Mouse (Mus musculus) midbrain, embryonic 16.5 days (tissue): ENCODE data around the gene Timm8a1. TPM values are rescaled to one million over a fixed set of nuclear protein-coding genes. Genes with fewer than 3 reads are reported as not detected.
"Not testable (repeated sequence)": the region's sequence is repeated elsewhere in the genome, so short reads cannot be mapped to it uniquely, and the experiment has no call there.

ENCODE experiments used
- ATAC-seq: fragments of 200-750 bp; cut with Nextera tagmentation; 2 replicates; pipeline ENCODE4 v1.8.0; 2017; ENCODE audit warnings: moderate TSS enrichment
- H3K27ac ChIP-seq: fragments of 300-500 bp; sonication (generic); 2 replicates; pipeline ENCODE4 v1.5.1; 2014; ENCODE audit warnings: mild to moderate bottlenecking, low read length, mixed read lengths
- H3K27me3 ChIP-seq: fragments of 300-500 bp; sonication (generic); 2 replicates; pipeline ENCODE4 v1.6.1; 2014; ENCODE audit warnings: low read depth, low read length, mixed read lengths; ENCODE audit not compliant: control insufficient read depth, insufficient read depth
- H3K36me3 ChIP-seq: fragments of 300-500 bp; sonication (generic); 2 replicates; pipeline ENCODE4 v1.6.1; 2014; ENCODE audit warnings: mild to moderate bottlenecking, low read length, moderate library complexity, mixed read lengths; ENCODE audit not compliant: control insufficient read depth, insufficient read depth
- H3K4me1 ChIP-seq: fragments of 300-500 bp; sonication (generic); 2 replicates; pipeline ENCODE4 v1.6.1; 2014; ENCODE audit warnings: mild to moderate bottlenecking, low read length, mixed read lengths; ENCODE audit not compliant: control insufficient read depth, insufficient read depth
- H3K4me2 ChIP-seq: fragments of 300-500 bp; sonication (generic); 2 replicates; pipeline ENCODE4 v1.6.1; 2014; ENCODE audit warnings: mild to moderate bottlenecking, low read length, mixed read lengths
- H3K4me3 ChIP-seq: fragments of 300-500 bp; sonication (generic); 2 replicates; pipeline ENCODE4 v1.5.1; 2014; ENCODE audit warnings: low read depth, mild to moderate bottlenecking, low read length, moderate library complexity, mixed read lengths
- H3K9ac ChIP-seq: fragments of 300-500 bp; sonication (generic); 2 replicates; pipeline ENCODE4 v1.6.1; 2014; ENCODE audit warnings: low read depth, low read length, mixed read lengths
- H3K9me3 ChIP-seq: fragments of 300-500 bp; sonication (generic); replicated peaks from 2 replicates; pipeline ENCODE4 v1.6.1; 2014; ENCODE audit warnings: mild to moderate bottlenecking, low read length, mixed read lengths; ENCODE audit not compliant: control insufficient read depth, poor library complexity, severe bottlenecking
- WGBS: fragments of 180-500 bp; shearing (Covaris S2); extraction: QIAGEN DNeasy Blood & Tissue Kit; methylation state at CpG from one replicate; pipeline ENCODE4 v1.1.7; 2014; 5-methylcytosine and 5-hydroxymethylcytosine counted together
- polyA plus RNA-seq: library from polyadenylated mRNA; unstranded; fragments of >200 nt; fragmentation: Nextera tagmentation; extraction: Ambion mirVana; gene quantifications from 2 replicates; pipeline ENCODE4 v1.2.1, GENCODE M21; 2015

The Timm8a1 gene
- polyA plus RNA-seq, 1 experiment from 2014 or later, result 40.8 TPM

DNA sequence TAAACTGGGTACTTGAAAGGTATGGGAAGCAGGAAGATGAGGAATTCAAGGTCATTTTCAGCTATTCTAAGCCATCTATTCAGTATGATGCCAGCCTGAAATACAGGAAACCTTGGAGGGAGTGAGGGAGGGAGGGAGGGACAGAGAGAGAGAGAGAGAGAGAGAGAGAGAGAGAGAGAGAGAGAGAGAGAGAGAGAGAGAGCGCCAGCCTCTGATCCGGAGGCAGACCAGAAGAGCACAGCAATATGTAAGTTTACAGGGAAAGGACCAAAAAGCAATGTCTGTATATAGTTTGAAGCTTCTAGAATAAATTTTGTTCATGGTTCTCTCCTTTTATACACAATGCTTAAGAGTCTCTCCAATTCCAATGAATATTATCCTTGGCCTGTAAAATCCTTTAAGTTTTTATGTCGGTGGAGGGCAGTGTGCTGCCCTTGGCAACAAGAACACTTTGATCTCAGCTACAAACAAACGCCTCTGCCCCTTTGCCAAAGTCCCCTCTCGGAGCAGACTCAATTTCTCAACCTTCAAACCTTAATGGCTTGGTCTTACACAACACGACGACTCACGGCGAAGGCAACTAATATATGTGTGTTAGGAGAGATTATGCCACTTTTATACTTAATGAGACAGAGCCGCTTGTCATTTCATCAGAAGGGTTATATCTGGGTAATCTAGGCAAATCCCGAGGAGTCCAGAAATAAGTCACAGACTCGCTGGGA, 1.1 kb downstream of the Timm8a1 start:
- H3K27me3 ChIP-seq, result no peaks in the 10 kb centered on the region
- peak; percentile 9; the same call in 1 of the 2 replicates for ATAC-seq
- H3K9me3 ChIP-seq, result no peaks in the 10 kb centered on the region
- H3K4me1 ChIP-seq, result peaks cover 3% of the 10 kb centered on the region; the same call in 1 of the 2 replicates
- H3K4me3 ChIP-seq, result peak overlapping the region; percentile 46
- no peaks in the 10 kb centered on the region for H3K36me3 ChIP-seq
- H3K4me2 ChIP-seq, result peak overlapping the region; percentile 66
- H3K9ac ChIP-seq, result no peak overlapping the region; the same call in 1 of the 2 replicates
- no peak overlapping the region for H3K27ac ChIP-seq
- 26% methylated on average over 12 of the region's 12 CpGs for WGBS

DNA sequence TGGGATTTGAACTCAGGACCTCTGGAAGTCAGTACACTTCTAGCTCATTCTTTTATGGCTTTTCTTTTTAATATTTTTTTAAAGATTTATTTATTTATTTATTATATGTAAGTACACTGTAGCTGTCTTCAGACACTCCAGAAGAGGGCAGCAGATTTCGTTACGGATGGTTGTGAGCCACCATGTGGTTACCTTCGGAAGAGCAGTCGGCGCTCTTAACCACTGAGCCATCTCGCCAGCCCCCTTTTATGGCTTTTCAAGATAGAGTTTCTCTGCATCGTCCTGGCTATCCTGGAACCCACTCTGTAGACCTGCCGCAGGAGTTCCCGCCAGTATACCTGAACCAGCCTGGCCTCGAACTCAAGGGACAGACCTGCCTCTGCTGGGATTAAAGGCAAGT, 1.9 kb downstream of the Timm8a1 start:
- not testable (repeated sequence) for H3K27ac ChIP-seq, H3K4me3 ChIP-seq, H3K9ac ChIP-seq, H3K27me3 ChIP-seq, H3K36me3 ChIP-seq, H3K9me3 ChIP-seq, ATAC-seq, H3K4me1 ChIP-seq
- WGBS, result 87% methylated on average over 10 of the region's 10 CpGs
- H3K4me2 ChIP-seq, result peak overlapping the region; percentile 66; the same call in 1 of the 2 replicates

DNA sequence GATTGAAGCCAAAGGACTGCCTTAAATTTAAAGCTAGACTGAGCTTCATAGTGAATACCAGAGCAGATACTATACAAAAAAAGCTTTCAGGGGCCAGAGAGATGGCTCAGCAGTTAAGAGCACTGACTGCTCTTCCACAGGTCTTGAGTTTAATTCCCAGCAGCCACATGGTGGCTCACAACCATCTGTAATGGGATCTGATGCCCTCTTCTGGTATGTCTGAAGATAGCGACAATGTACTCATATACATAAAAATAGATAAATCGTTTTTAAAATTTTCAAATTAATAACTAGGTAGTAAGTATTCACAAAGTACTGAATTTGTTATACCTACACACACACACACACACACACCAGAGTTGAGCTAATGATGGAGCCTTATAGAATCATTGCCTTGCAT, 8.3 kb downstream of the Timm8a1 start:
- Histone ChIP-seq H3K4me2 (no peak overlapping the region), H3K4me1 (no peaks in the 10 kb centered on the region), H3K4me3 (no peak overlapping the region), H3K27ac (no peak overlapping the region), H3K27me3 (no peaks in the 10 kb centered on the region), H3K36me3 (no peaks in the 10 kb centered on the region), H3K9ac (no peak overlapping the region), H3K9me3 (no peaks in the 10 kb centered on the region)
- 79% methylated on average over 2 of the region's 2 CpGs for WGBS
- ATAC-seq, result no peak

DNA sequence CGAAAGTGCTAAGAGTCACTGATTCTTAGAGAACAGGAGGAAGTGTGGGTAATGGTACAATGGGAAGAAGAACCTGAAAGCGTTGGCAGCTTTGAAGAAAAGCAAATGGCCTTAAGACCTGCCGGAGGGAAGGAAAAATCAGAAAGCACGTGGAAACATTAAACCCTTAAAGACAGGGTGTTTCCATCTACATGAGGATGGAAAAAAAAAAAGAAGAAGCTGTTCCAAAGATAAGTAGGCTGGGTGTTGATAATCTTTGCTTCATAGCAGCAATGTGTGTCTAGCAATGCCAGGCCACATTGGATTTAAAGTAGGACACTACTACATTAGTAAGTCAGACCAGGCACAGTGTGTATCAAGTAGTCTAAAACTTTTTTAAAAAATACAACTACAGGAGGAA, 16.4 kb downstream of the Timm8a1 start:
- H3K9ac ChIP-seq, result no peak overlapping the region
- H3K36me3 ChIP-seq, result no peaks in the 10 kb centered on the region
- no peak for ATAC-seq
- H3K9me3 ChIP-seq, result no peaks in the 10 kb centered on the region
- no peak overlapping the region for H3K4me3 ChIP-seq
- no peak overlapping the region for H3K27ac ChIP-seq
- H3K27me3 ChIP-seq, result no peaks in the 10 kb centered on the region
- H3K4me1 ChIP-seq, result no peaks in the 10 kb centered on the region
- no peak overlapping the region for H3K4me2 ChIP-seq
- 86% methylated on average over 4 of the region's 4 CpGs for WGBS

DNA sequence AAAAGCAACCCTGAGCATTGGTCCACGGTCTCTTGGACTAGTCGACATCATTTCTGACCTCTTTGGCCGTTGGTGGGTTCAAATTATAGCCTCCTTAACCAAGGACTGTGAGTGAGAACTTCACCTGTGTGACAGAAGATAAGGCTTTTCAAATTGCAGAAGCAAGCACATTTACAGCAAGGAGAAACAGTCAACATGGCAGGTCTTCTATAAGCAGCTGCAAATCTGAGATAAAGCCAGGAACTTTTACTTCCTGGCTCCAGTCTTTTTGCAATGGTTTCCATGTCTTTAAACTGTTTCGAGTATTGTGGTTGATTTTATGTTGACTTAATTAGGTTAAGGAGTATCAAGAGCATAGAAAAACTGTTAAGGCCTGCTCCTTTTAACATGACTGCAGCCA, 17.9 kb downstream of the Timm8a1 start:
- WGBS, result 80% methylated on average over 4 of the region's 4 CpGs
- no peak overlapping the region for H3K27ac ChIP-seq
- H3K36me3 ChIP-seq, result no peaks in the 10 kb centered on the region
- no peak overlapping the region for H3K4me3 ChIP-seq
- H3K9me3 ChIP-seq, result no peaks in the 10 kb centered on the region
- no peak for ATAC-seq
- H3K27me3 ChIP-seq, result no peaks in the 10 kb centered on the region
- no peak overlapping the region for H3K9ac ChIP-seq
- no peaks in the 10 kb centered on the region for H3K4me1 ChIP-seq
- H3K4me2 ChIP-seq, result no peak overlapping the region

DNA sequence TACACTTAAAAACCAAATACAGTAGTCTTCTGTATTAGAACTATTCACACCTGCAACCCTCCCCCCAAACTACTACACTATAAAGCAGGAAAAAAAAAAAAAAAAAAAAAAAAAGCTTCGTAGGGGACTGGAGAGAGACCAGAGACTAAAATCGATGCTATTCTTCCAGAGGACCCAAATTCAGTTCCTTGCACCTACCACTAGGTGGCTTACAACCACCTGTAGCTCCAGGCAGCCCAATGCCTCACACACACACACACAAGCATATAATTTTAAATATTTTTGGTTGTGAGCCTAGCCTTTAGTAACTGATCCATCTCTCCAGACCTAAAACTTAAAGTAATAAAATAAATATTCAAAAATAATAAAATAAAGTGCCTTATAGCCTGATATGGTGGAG, 32.2 kb downstream of the Timm8a1 start:
- Histone ChIP-seq H3K9me3 (no peaks in the 10 kb centered on the region), H3K4me3 (no peak overlapping the region), H3K36me3 (no peaks in the 10 kb centered on the region), H3K27me3 (no peaks in the 10 kb centered on the region; the same call in 1 of the 2 replicates), H3K27ac (no peak overlapping the region), H3K4me1 (no peaks in the 10 kb centered on the region), H3K9ac (no peak overlapping the region), H3K4me2 (no peak overlapping the region)
- WGBS, result 55% methylated on average over 2 of the region's 2 CpGs
- no peak for ATAC-seq

DNA sequence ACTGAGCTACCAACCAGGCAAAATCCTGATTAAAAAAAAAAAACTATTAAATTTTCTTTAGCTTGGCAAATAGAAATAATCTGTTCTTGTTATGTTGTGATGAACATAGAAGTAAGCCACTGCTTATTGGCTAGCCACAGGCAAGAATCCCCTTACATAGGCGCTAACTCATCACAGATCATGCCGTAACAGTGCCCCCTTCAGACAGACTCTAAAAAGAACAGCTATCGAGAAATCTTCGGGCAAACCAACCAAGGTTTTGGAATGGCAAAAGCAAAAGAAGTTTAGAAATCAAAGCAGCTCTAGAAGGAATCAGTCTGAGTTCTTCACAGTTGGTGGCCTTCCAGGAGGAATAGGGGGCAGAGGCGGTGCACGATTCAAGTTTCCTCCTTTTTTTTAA, 33.7 kb downstream of the Timm8a1 start:
- Histone ChIP-seq H3K27me3 (no peaks in the 10 kb centered on the region; the same call in 1 of the 2 replicates), H3K36me3 (no peaks in the 10 kb centered on the region), H3K4me1 (no peaks in the 10 kb centered on the region), H3K27ac (no peak overlapping the region), H3K9ac (no peak overlapping the region), H3K9me3 (no peaks in the 10 kb centered on the region), H3K4me2 (no peak overlapping the region), H3K4me3 (no peak overlapping the region)
- WGBS, result 69% methylated on average over 6 of the region's 6 CpGs
- no peak for ATAC-seq

DNA sequence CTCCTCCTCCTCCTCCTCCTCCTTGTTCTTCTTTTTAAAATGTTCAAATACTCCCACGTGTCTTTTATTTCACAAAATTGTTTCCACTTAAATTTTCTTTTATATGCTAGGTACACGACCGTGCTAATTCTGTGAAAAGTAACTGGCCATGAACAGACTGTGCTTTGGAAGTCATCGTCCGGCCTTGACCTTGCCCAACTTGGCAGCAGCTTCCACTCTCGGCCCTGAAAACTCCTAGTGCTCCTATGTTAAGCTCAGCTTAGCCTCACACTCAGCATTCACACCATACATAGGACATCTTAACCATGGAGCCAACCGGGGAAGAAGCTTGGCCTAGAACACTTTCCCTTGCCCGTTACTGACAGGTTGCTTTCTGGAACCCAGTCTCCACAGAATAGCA, 41.0 kb downstream of the Timm8a1 start:
- Histone ChIP-seq H3K4me3 (no peak overlapping the region), H3K27ac (no peak overlapping the region), H3K9ac (no peak overlapping the region), H3K4me2 (no peak overlapping the region), H3K27me3 (no peaks in the 10 kb centered on the region), H3K9me3 (no peaks in the 10 kb centered on the region), H3K4me1 (no peaks in the 10 kb centered on the region), H3K36me3 (no peaks in the 10 kb centered on the region)
- 86% methylated on average over 8 of the region's 8 CpGs for WGBS
- no peak for ATAC-seq
